Mouse (Mus musculus): ENCODE data around the gene Dysf. TPM values are rescaled to one million over a fixed set of nuclear protein-coding genes. Genes with fewer than 3 reads are reported as not detected.

Dysf gene
- polyA plus RNA-seq, 1 experiment from 2014 or later = 5.4 TPM

- H3K4me3 ChIP-seq = no peak overlapping the region
- H3K9me3 ChIP-seq = peaks cover 7% of the 10 kb centered on the region; the same call in 1 of the 2 replicates
- H3K27ac ChIP-seq = no peak overlapping the region
- H3K36me3 ChIP-seq = no peaks in the 10 kb centered on the region
- H3K4me1 ChIP-seq (replicated peaks) = peaks cover 6% of the 10 kb centered on the region; the same call in 1 of the 2 replicates
- no peaks in the 10 kb centered on the region for H3K27me3 ChIP-seq (ENCODE audit: insufficient read depth, poor library complexity, severe bottlenecking)
- WGBS = 93% methylated on average over 3 of the region's 3 CpGs
- DNase-seq (ENCODE audit: low spot score) = no peak
Observed at GRCm38 (mm10) chr6:84205611-84206010, 197.2 kb downstream of the Dysf start.

- Histone ChIP-seq H3K9me3 (0 out of 2 replicates have a peak, but pooled peaks cover 3% of the 10 kb centered on the region), H3K27me3 (ENCODE audit: insufficient read depth, poor library complexity, severe bottlenecking) (no peaks in the 10 kb centered on the region), H3K36me3 (no peaks in the 10 kb centered on the region), H3K4me3 (no peak overlapping the region), H3K27ac (no peak overlapping the region), H3K4me1 (replicated peaks) (peaks cover 5% of the 10 kb centered on the region; the same call in 1 of the 2 replicates)
- DNase-seq (ENCODE audit: low spot score) = no peak
- WGBS = 79% methylated on average over 4 of the region's 4 CpGs
Observed at GRCm38 (mm10) chr6:84208589-84208988, 200.2 kb downstream of the Dysf start.

GRCm38 (mm10) chr6:84209736-84210434, 201.5 kb downstream of the Dysf start:
- 79% methylated on average over 13 of the region's 13 CpGs for WGBS
- H3K9me3 ChIP-seq = 0 out of 2 replicates have a peak, but pooled peaks cover 3% of the 10 kb centered on the region
- H3K4me1 ChIP-seq (replicated peaks) = 0 out of 2 replicates have a peak, but pooled peaks cover 2% of the 10 kb centered on the region
- H3K27ac ChIP-seq = peak overlapping the region; percentile 9; the same call in 1 of the 2 replicates
- H3K36me3 ChIP-seq = no peaks in the 10 kb centered on the region
- no peaks in the 10 kb centered on the region for H3K27me3 ChIP-seq (ENCODE audit: insufficient read depth, poor library complexity, severe bottlenecking)
- no peak overlapping the region for H3K4me3 ChIP-seq
- DNase-seq (ENCODE audit: low spot score) = no peak

GRCm38 (mm10) chr6:84211473-84211872, 203.1 kb downstream of the Dysf start:
- Histone ChIP-seq H3K36me3 (no peaks in the 10 kb centered on the region), H3K4me3 (no peak overlapping the region), H3K9me3 (0 out of 2 replicates have a peak, but pooled peaks cover 3% of the 10 kb centered on the region), H3K27me3 (ENCODE audit: insufficient read depth, poor library complexity, severe bottlenecking) (no peaks in the 10 kb centered on the region), H3K4me1 (replicated peaks) (0 out of 2 replicates have a peak, but pooled peaks cover 2% of the 10 kb centered on the region), H3K27ac (no peak overlapping the region)
- WGBS = 69% methylated on average over 7 of the region's 7 CpGs
- no peak for DNase-seq (ENCODE audit: low spot score)

- 0 out of 2 replicates have a peak overlapping the region, but pooled peaks have one; percentile 18 for H3K27ac ChIP-seq
- no peaks in the 10 kb centered on the region for H3K9me3 ChIP-seq
- no peaks in the 10 kb centered on the region for H3K27me3 ChIP-seq (ENCODE audit: insufficient read depth, poor library complexity, severe bottlenecking)
- 0 out of 2 replicates have a peak, but pooled peaks cover 2% of the 10 kb centered on the region for H3K4me1 ChIP-seq (replicated peaks)
- H3K4me3 ChIP-seq = no peak overlapping the region
- DNase-seq (ENCODE audit: low spot score) = no peak
- 60% methylated on average over 3 of the region's 3 CpGs for WGBS
- H3K36me3 ChIP-seq = no peaks in the 10 kb centered on the region
Observed at GRCm38 (mm10) chr6:84213101-84213500, 204.7 kb downstream of the Dysf start.

GRCm38 (mm10) chr6:84217216-84217933, 209.0 kb downstream of the Dysf start:
- 0 out of 2 replicates have a peak, but pooled peaks cover 4% of the 10 kb centered on the region for H3K4me1 ChIP-seq (replicated peaks)
- H3K9me3 ChIP-seq = no peaks in the 10 kb centered on the region
- H3K27me3 ChIP-seq (ENCODE audit: insufficient read depth, poor library complexity, severe bottlenecking) = no peaks in the 10 kb centered on the region
- H3K27ac ChIP-seq = no peak overlapping the region
- H3K4me3 ChIP-seq = no peak overlapping the region
- DNase-seq (ENCODE audit: low spot score) = no peak
- no CpG with 5 or more reads among the region's 1 CpGs for WGBS
- H3K36me3 ChIP-seq = no peaks in the 10 kb centered on the region

GRCm38 (mm10) chr6:84219119-84219518, 210.7 kb downstream of the Dysf start:
- H3K9me3 ChIP-seq = no peaks in the 10 kb centered on the region
- H3K36me3 ChIP-seq = no peaks in the 10 kb centered on the region
- no peaks in the 10 kb centered on the region for H3K27me3 ChIP-seq (ENCODE audit: insufficient read depth, poor library complexity, severe bottlenecking)
- H3K4me3 ChIP-seq = no peak overlapping the region
- H3K4me1 ChIP-seq (replicated peaks) = 0 out of 2 replicates have a peak, but pooled peaks cover 4% of the 10 kb centered on the region
- DNase-seq (ENCODE audit: low spot score) = no peak
- 0 out of 2 replicates have a peak overlapping the region, but pooled peaks have one; percentile 12 for H3K27ac ChIP-seq
- 70% methylated on average over 11 of the region's 11 CpGs for WGBS

- no peak for DNase-seq (ENCODE audit: low spot score)
- Histone ChIP-seq H3K27me3 (ENCODE audit: insufficient read depth, poor library complexity, severe bottlenecking) (peaks cover 19% of the 10 kb centered on the region), H3K4me3 (no peak overlapping the region), H3K36me3 (no peaks in the 10 kb centered on the region), H3K27ac (no peak overlapping the region), H3K9me3 (no peaks in the 10 kb centered on the region), H3K4me1 (replicated peaks) (peaks cover 18% of the 10 kb centered on the region)
- 53% methylated on average over 4 of the region's 4 CpGs for WGBS
Observed at GRCm38 (mm10) chr6:84224861-84225260, 216.5 kb downstream of the Dysf start.

- Histone ChIP-seq H3K27ac (no peak overlapping the region), H3K27me3 (ENCODE audit: insufficient read depth, poor library complexity, severe bottlenecking) (peaks cover 19% of the 10 kb centered on the region), H3K36me3 (no peaks in the 10 kb centered on the region), H3K4me1 (replicated peaks) (peaks cover 26% of the 10 kb centered on the region), H3K9me3 (no peaks in the 10 kb centered on the region), H3K4me3 (no peak overlapping the region)
- DNase-seq (ENCODE audit: low spot score) = no peak
- 69% methylated on average over 6 of the region's 6 CpGs for WGBS
Observed at GRCm38 (mm10) chr6:84225587-84225986, 217.2 kb downstream of the Dysf start.

- no peaks in the 10 kb centered on the region for H3K9me3 ChIP-seq
- DNase-seq (ENCODE audit: low spot score) = no peak
- H3K36me3 ChIP-seq = no peaks in the 10 kb centered on the region
- peak overlapping the region; percentile 78 for H3K27ac ChIP-seq
- H3K4me1 ChIP-seq (replicated peaks) = peaks cover 42% of the 10 kb centered on the region
- WGBS = 57% methylated on average over 4 of the region's 4 CpGs
- peaks cover 19% of the 10 kb centered on the region for H3K27me3 ChIP-seq (ENCODE audit: insufficient read depth, poor library complexity, severe bottlenecking)
- no peak overlapping the region for H3K4me3 ChIP-seq
Observed at GRCm38 (mm10) chr6:84228196-84228595, 219.8 kb downstream of the Dysf start.

- Histone ChIP-seq H3K4me1 (replicated peaks) (peaks cover 46% of the 10 kb centered on the region), H3K27me3 (ENCODE audit: insufficient read depth, poor library complexity, severe bottlenecking) (peaks cover 19% of the 10 kb centered on the region), H3K4me3 (no peak overlapping the region), H3K9me3 (no peaks in the 10 kb centered on the region), H3K36me3 (no peaks in the 10 kb centered on the region), H3K27ac (peak overlapping the region; percentile 78)
- WGBS = 20% methylated on average over 5 of the region's 5 CpGs
- DNase-seq (ENCODE audit: low spot score) = no peak
Observed at GRCm38 (mm10) chr6:84228786-84229185, 220.4 kb downstream of the Dysf start.

GRCm38 (mm10) chr6:84229739-84230138, 221.3 kb downstream of the Dysf start:
- H3K4me1 ChIP-seq (replicated peaks) = peaks cover 51% of the 10 kb centered on the region
- peaks cover 19% of the 10 kb centered on the region for H3K27me3 ChIP-seq (ENCODE audit: insufficient read depth, poor library complexity, severe bottlenecking)
- no peak overlapping the region for H3K27ac ChIP-seq
- no peaks in the 10 kb centered on the region for H3K9me3 ChIP-seq
- H3K36me3 ChIP-seq = no peaks in the 10 kb centered on the region
- no peak for DNase-seq (ENCODE audit: low spot score)
- 65% methylated on average over 7 of the region's 7 CpGs for WGBS
- no peak overlapping the region for H3K4me3 ChIP-seq

- WGBS = 59% methylated on average over 7 of the region's 7 CpGs
- Histone ChIP-seq H3K4me3 (no peak overlapping the region), H3K4me1 (replicated peaks) (peaks cover 51% of the 10 kb centered on the region), H3K27me3 (ENCODE audit: insufficient read depth, poor library complexity, severe bottlenecking) (peaks cover 19% of the 10 kb centered on the region), H3K9me3 (no peaks in the 10 kb centered on the region), H3K27ac (peak overlapping the region; percentile 40; the same call in 1 of the 2 replicates), H3K36me3 (no peaks in the 10 kb centered on the region)
- DNase-seq (ENCODE audit: low spot score) = no peak
Observed at GRCm38 (mm10) chr6:84231108-84231507, 222.7 kb downstream of the Dysf start.

Measured in hindbrain, embryonic 10.5 days (tissue).